20 mouse cellular contexts compared by ENCODE assay signal in genomic region chr15:99338916-99339315, GRCm38 (mm10). TPM values are rescaled to one million over a fixed set of nuclear protein-coding genes. Genes with fewer than 3 reads are reported as not detected.
"Had no signal": no experiment of that assay in that cellular context is flagged by ENCODE, and none has a peak within 500 bp of the region (broad histone marks: within the 10 kb centered on the region; RNA-seq: fewer than 3 reads in every experiment).

No protein-coding gene starts in this region.

- DNase-seq: kidney, adult 9 months; kidney, postnatal 36 days; left cerebral cortex, postnatal 4 days; liver, postnatal 0 days; lung, postnatal 14 days; right cerebral cortex, postnatal 25 days had no signal

- H3K4me3 ChIP-seq: layer of hippocampus, adult 2 months; liver, embryonic 12.5 days; lung, embryonic 15.5 days; megakaryocyte, embryonic 14.5 days; neural tube, embryonic 13.5 days had no signal

- H3K36me3 ChIP-seq: liver, embryonic 12.5 days; neural tube, embryonic 13.5 days had no signal

- H3K27ac ChIP-seq: kidney, postnatal 0 days; layer of hippocampus, adult 2 months; macrophage; neural tube, embryonic 13.5 days; stomach, postnatal 0 days had no signal

- ATAC-seq: hindbrain, embryonic 16.5 days; inflammation-experienced regulatory T-cells, adult 6 months; intestine, postnatal 0 days; liver, embryonic 12.5 days; liver, postnatal 0 days; midbrain, embryonic 16.5 days had no signal

- H3K4me2 ChIP-seq: liver, embryonic 12.5 days; lung, embryonic 15.5 days; midbrain, embryonic 11.5 days; neural tube, embryonic 13.5 days had no signal

- H3K9me3 ChIP-seq: liver, embryonic 12.5 days; lung, embryonic 15.5 days; megakaryocyte, embryonic 14.5 days; neural tube, embryonic 13.5 days had no signal

- H3K9ac ChIP-seq: liver, embryonic 12.5 days; liver, postnatal 0 days; lung, embryonic 15.5 days; neural tube, embryonic 13.5 days had no signal

- H3K27me3 ChIP-seq: lung, embryonic 15.5 days; neural tube, embryonic 13.5 days had no signal

RNA-seq across cellular contexts. Expression of gene Fam186b, which starts 43.2 kb away (rescaled TPM):
- polyA plus RNA-seq: intestine, postnatal 0 days; liver, postnatal 0 days; macrophage; small intestine, adult 2 months; stomach, postnatal 0 days had no signal
